In the genomic region with DNA sequence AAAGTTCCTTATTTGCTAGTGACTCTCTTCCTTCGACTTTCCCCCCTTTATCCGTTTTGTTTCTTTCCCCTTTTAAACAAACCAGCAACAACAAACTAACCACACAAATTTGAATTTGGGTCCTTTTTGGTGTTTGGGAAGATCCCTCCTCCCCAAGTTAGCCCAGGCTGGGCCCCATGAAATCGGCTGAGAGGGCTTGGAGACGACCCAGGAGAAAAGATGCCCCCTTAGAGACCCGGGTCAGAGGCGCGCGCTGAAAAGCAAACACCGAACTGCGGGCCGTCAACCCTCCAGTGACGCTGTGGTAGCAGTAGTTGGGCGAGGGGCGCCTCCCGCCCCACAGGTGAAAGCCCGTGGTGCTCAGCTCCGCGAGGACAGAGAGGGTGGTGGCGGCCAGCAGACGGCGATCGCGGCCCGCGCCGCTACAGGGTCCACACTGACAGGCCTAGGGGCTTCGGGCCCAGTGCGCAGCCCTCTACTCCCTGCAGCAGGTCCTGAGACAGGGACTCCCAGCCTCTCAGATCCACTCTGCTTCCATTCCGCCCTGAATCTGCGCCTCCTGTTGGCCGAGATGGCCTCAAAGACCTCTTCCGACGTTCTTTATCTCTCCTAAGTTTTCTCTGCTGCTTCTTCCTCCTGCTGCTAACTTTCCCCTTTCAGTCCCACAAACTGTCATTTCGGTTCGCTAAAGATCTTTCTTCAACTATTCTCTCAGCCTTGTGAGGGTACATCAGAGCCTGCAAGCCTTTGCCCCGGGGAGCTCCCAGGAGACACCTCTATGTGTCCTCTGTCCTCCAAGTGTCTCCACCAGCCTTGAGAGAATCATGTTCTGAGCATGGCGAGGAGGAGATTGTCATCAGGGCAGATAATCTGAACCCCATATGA, we compare ENCODE assay signal across 9 mouse cellular contexts. TPM values are rescaled to one million over a fixed set of nuclear protein-coding genes. Genes with fewer than 3 reads are reported as not detected.
DNase-seq lines count a peak whose midpoint lies in the region; ATAC-seq and TF ChIP-seq lines count a peak whose summit lies in the region.
"Had no signal": no experiment of that assay in that cellular context is flagged by ENCODE, and none has a peak within 500 bp of the region (broad histone marks: within the 10 kb centered on the region; RNA-seq: fewer than 3 reads in every experiment).

No protein-coding gene starts in this region.

- no peak overlapping the region for H3K9ac ChIP-seq in lung, embryonic 14.5 days
- no peak overlapping the region for H3K9ac ChIP-seq in hindbrain, embryonic 16.5 days (ENCODE audit: low read depth, low read length)
- no peak overlapping the region for H3K9ac ChIP-seq in neural tube, embryonic 14.5 days (replicated peaks; ENCODE audit: low read depth, low read length)

- peak; percentile 72 for TF ChIP-seq CTCF in lung, embryonic 14.5 days (IDR thresholded peaks at IDR 0.05; ENCODE audit: low read depth)

- intact Hi-C loops in left cerebral cortex, postnatal 25 days (cut with DNase I): loop anchor here (5.0 to 10.0 kb wide), 3 partner anchors 171 to 394 kb away; a partner anchor contains a TSS

- ATAC-seq in lung, embryonic 14.5 days (ENCODE audit: insufficient read depth): no peak
- ATAC-seq in hindbrain, embryonic 16.5 days: 0 out of 2 replicates have a peak, but pooled peaks have one; percentile 31
- peak; percentile 47; the same call in 1 of the 2 replicates for ATAC-seq in neural tube, embryonic 14.5 days (ENCODE audit: low read depth)
- no peak for ATAC-seq in CD4-positive, CD25-positive, alpha-beta regulatory T cell, adult 4 months

- H3K4me1 ChIP-seq in lung, embryonic 14.5 days (ENCODE audit: insufficient read depth): no peaks in the 10 kb centered on the region
- H3K4me1 ChIP-seq in hindbrain, embryonic 16.5 days (ENCODE audit: control insufficient read depth, insufficient read depth, low read depth, low read length): peaks cover 9% of the 10 kb centered on the region
- peaks cover under 1% of the 10 kb centered on the region for H3K4me1 ChIP-seq in neural tube, embryonic 14.5 days (ENCODE audit: control insufficient read depth, insufficient read depth, low read length)

- DNase-seq in cerebellum, postnatal 10 days: peak; percentile 65 to 71
- no peak for DNase-seq in cerebellum, adult 11-12 months
- peak; percentile 36 for DNase-seq in lung, embryonic 14.5 days
- no peak for DNase-seq in lung, postnatal 25 days (ENCODE audit: low spot score)
- DNase-seq in left cerebral cortex, postnatal 25 days (ENCODE audit: low spot score in 2 of 2): no peak

- 2% methylated on average over 37 of the region's 37 CpGs for WGBS in lung, embryonic 14.5 days
- WGBS in hindbrain, embryonic 16.5 days: 6% methylated on average over 35 of the region's 37 CpGs
- WGBS in neural tube, embryonic 14.5 days: 4% methylated on average over 37 of the region's 37 CpGs

- H3K27me3 ChIP-seq in lung, embryonic 14.5 days (ENCODE audit: insufficient read depth, low read length): peaks cover 100% of the 10 kb centered on the region
- peaks cover 62% of the 10 kb centered on the region for H3K27me3 ChIP-seq in hindbrain, embryonic 16.5 days (replicated peaks; ENCODE audit: control insufficient read depth, insufficient read depth, low read length)
- peaks cover 58% of the 10 kb centered on the region for H3K27me3 ChIP-seq in neural tube, embryonic 14.5 days (ENCODE audit: control insufficient read depth, insufficient read depth, low read length)

- H3K9me3 ChIP-seq in lung, embryonic 14.5 days (ENCODE audit: low read depth, low read length): no peaks in the 10 kb centered on the region
- H3K9me3 ChIP-seq in hindbrain, embryonic 16.5 days (ENCODE audit: control insufficient read depth, low read length): no peaks in the 10 kb centered on the region
- H3K9me3 ChIP-seq in neural tube, embryonic 14.5 days (ENCODE audit: control insufficient read depth, low read length): no peaks in the 10 kb centered on the region

- no peak overlapping the region for H3K4me3 ChIP-seq in lung, embryonic 14.5 days (ENCODE audit: low read depth, low read length)
- no peak overlapping the region for H3K4me3 ChIP-seq in hindbrain, embryonic 16.5 days (ENCODE audit: low read length)
- H3K4me3 ChIP-seq in neural tube, embryonic 14.5 days (ENCODE audit: low read depth, low read length): no peak overlapping the region

- H3K4me2 ChIP-seq in lung, embryonic 14.5 days: no peak overlapping the region
- H3K4me2 ChIP-seq in hindbrain, embryonic 16.5 days (ENCODE audit: low read length): no peak overlapping the region
- H3K4me2 ChIP-seq in neural tube, embryonic 14.5 days (ENCODE audit: low read depth, low read length): no peak overlapping the region

- no peak overlapping the region for H3K27ac ChIP-seq in lung, embryonic 14.5 days (ENCODE audit: low read depth)
- H3K27ac ChIP-seq in hindbrain, embryonic 16.5 days (ENCODE audit: low read depth, low read length): no peak overlapping the region
- H3K27ac ChIP-seq in neural tube, embryonic 14.5 days (ENCODE audit: low read depth, low read length): no peak overlapping the region

- H3K36me3 ChIP-seq in lung, embryonic 14.5 days (ENCODE audit: insufficient read depth): no peaks in the 10 kb centered on the region
- H3K36me3 ChIP-seq in hindbrain, embryonic 16.5 days (ENCODE audit: control insufficient read depth, insufficient read depth, low read length): no peaks in the 10 kb centered on the region
- H3K36me3 ChIP-seq in neural tube, embryonic 14.5 days (ENCODE audit: control insufficient read depth, insufficient read depth, low read length): no peaks in the 10 kb centered on the region

RNA-seq across cellular contexts. Expression of a gene that starts 3.5 kb away (rescaled TPM):
- 0.04 TPM in 1 of 2 replicates, not detected in the other for polyA plus RNA-seq in lung, embryonic 14.5 days (2014; fragmentation: Nextera tagmentation; extraction: Ambion mirVana)
- 1.2 and 1.4 TPM in 2 replicates for polyA plus RNA-seq in hindbrain, embryonic 16.5 days (2015; fragmentation: Nextera tagmentation; extraction: Ambion mirVana)
- 0.93 and 1.1 TPM in 2 replicates for polyA plus RNA-seq in neural tube, embryonic 14.5 days (2014; fragmentation: Nextera tagmentation; extraction: Ambion mirVana)
- polyA plus RNA-seq in CD4-positive, CD25-positive, alpha-beta regulatory T cell, adult 4 months (2017; shearing (Covaris generic)): not detected
- 10 to 100 TPM in 1 of 2 experiments, 1 to 10 TPM in 1; 7.3 to 11.6 TPM for total RNA-seq in left cerebral cortex, postnatal 25 days (2021)
- total RNA-seq: neutrophil, adult 5-6 weeks had no signal

Comparison
In these comparisons a context has a peak if more than half of its experiments do, and no peak if none do; other contexts are left out.
1. DNase-seq: peak in cerebellum, postnatal 10 days (2 of 2) and lung, embryonic 14.5 days (single experiment); none in cerebellum, adult 11-12 months (single experiment), lung, postnatal 25 days (single experiment) and left cerebral cortex, postnatal 25 days (0 of 2).
2. ATAC-seq: peak in hindbrain, embryonic 16.5 days (single experiment) and neural tube, embryonic 14.5 days (single experiment); none in lung, embryonic 14.5 days (single experiment) and CD4-positive, CD25-positive, alpha-beta regulatory T cell, adult 4 months (single experiment).